Mouse (Mus musculus) layer of hippocampus, adult 18-20 months (tissue): ENCODE results near the gene Vmn1r64. TPM values are rescaled to one million over a fixed set of nuclear protein-coding genes. Genes with fewer than 3 reads are reported as not detected.
"Not testable (repeated sequence)": the region's sequence is repeated elsewhere in the genome, so short reads cannot be mapped to it uniquely, and the experiment has no call there.

ENCODE experiments used
- DNase-seq, 2 experiments: peaks; one replicate each; pipeline ENCODE4 v3.0.0; 2022; ENCODE audit warnings: low spot score in 2 of 2
- long read RNA-seq: library from polyadenylated mRNA; stranded (forward); transcript quantifications from one replicate; pipeline ENCODE4 v2.0.0, GENCODE M21; 2021
- total RNA-seq, 2 experiments: library from RNA; stranded (reverse); gene quantifications; 2 replicates each; pipeline ENCODE4 v1.2.3; 2021

The Vmn1r64 gene
- not detected for total RNA-seq
- long read RNA-seq, result 0 reads

GRCm38 (mm10) chr7:5884442-5884841 is at the start of gene Vmn1r64:
Vmn1r64 (minus strand) TSS chr7:5884542.
- no peak for DNase-seq

- no peak for DNase-seq
These were observed 14.9 kb upstream of the Vmn1r64 start for GRCm38 (mm10) chr7:5899238-5899637.

- DNase-seq, result not testable (repeated sequence)
These were observed 12.9 kb upstream of the Vmn1r64 start for GRCm38 (mm10) chr7:5897245-5897644.

Other genes starting within 250 kb of the Vmn1r64 start
- not detected for gene Vmn1r62, start 210.9 kb downstream of the Vmn1r64 start, total RNA-seq
- gene Vmn1r63, start 79.1 kb downstream of the Vmn1r64 start, total RNA-seq, result not detected
- not detected for gene Vmn1r65, start 126.5 kb upstream of the Vmn1r64 start, total RNA-seq
- not detected for gene Nlrp4c, start 160.6 kb upstream of the Vmn1r64 start, total RNA-seq